Mouse (Mus musculus) testis, adult 2 months (tissue): ENCODE measurements around the gene Ostm1.

Experiments
- CTCF ChIP-seq: fragments of 200-500 bp; IDR thresholded peaks from 2 replicates; pipeline ENCODE4 v1.5.1; 2012; ENCODE audit warnings: low read depth, mild to moderate bottlenecking, inconsistent platforms, low read length, moderate library complexity; ENCODE audit not compliant: control insufficient read depth, insufficient read depth, insufficient replicate concordance
- POLR2A ChIP-seq: fragments of 200-500 bp; IDR thresholded peaks from 2 replicates; pipeline ENCODE4 v1.6.1; 2012; ENCODE audit warnings: low read depth, mild to moderate bottlenecking, inconsistent platforms, low read length, moderate library complexity; ENCODE audit not compliant: control insufficient read depth

GRCm38 (mm10) chr10:42678331-42678730 lies 94.7 kb downstream of the Ostm1 start:
- TF ChIP-seq CTCF = no peak
- no peak for TF ChIP-seq POLR2A
